Mouse (Mus musculus): ENCODE measurements at regions not wholly inside any gene's neighbourhood (a gene's known extent, or its start where the extent isn't known, plus 50 kb on each side); places are given as distances from the start of the nearest gene placed in this dataset.
"Not testable (repeated sequence)": the region's sequence is repeated elsewhere in the genome, so short reads cannot be mapped to it uniquely, and the experiment has no call there.

GRCm38 (mm10) chr6:31810602-31811512 is 239.2 kb upstream of the 1700012A03Rik start:
- DNase-seq (ENCODE audit: low read depth), result no peak

GRCm38 (mm10) chr6:31804468-31804867 is 240.7 kb upstream of the Podxl start:
- DNase-seq (ENCODE audit: low read depth), result not testable (repeated sequence)

GRCm38 (mm10) chr6:31803222-31803621 is 239.4 kb upstream of the Podxl start:
- DNase-seq (ENCODE audit: low read depth), result not testable (repeated sequence)

GRCm38 (mm10) chr6:31791547-31791946 is 227.8 kb upstream of the Podxl start:
- no peak for DNase-seq (ENCODE audit: low read depth)

- no peak for DNase-seq (ENCODE audit: low read depth)
These were observed 227.1 kb upstream of the Podxl start for GRCm38 (mm10) chr6:31790906-31791305.

GRCm38 (mm10) chr6:31776841-31777240 is 213.1 kb upstream of the Podxl start:
- no peak for DNase-seq (ENCODE audit: low read depth)

- no peak for DNase-seq (ENCODE audit: low read depth)
These were observed 208.1 kb upstream of the Podxl start for GRCm38 (mm10) chr6:31771916-31772315.

GRCm38 (mm10) chr6:31745589-31745988 is 181.8 kb upstream of the Podxl start:
- no peak for DNase-seq (ENCODE audit: low read depth)

- DNase-seq (ENCODE audit: low read depth), result no peak
These were observed 167.6 kb upstream of the Podxl start for GRCm38 (mm10) chr6:31731391-31731790.

GRCm38 (mm10) chr6:31719614-31720013 is 155.8 kb upstream of the Podxl start:
- no peak for DNase-seq (ENCODE audit: low read depth)

- no peak for DNase-seq (ENCODE audit: low read depth)
These were observed 155.1 kb upstream of the Podxl start for GRCm38 (mm10) chr6:31718843-31719242.

GRCm38 (mm10) chr6:31717531-31717930 is 153.8 kb upstream of the Podxl start:
- peak; percentile 37 for DNase-seq (ENCODE audit: low read depth)

- no peak for DNase-seq (ENCODE audit: low read depth)
These were observed 143.5 kb upstream of the Podxl start for GRCm38 (mm10) chr6:31707256-31707655.

- DNase-seq (ENCODE audit: low read depth), result no peak
These were observed 140.4 kb upstream of the Podxl start for GRCm38 (mm10) chr6:31704191-31704590.

GRCm38 (mm10) chr6:31702931-31703330 is 139.2 kb upstream of the Podxl start:
- DNase-seq (ENCODE audit: low read depth), result no peak

GRCm38 (mm10) chr6:31695885-31696284 is 132.1 kb upstream of the Podxl start:
- no peak for DNase-seq (ENCODE audit: low read depth)

- no peak for DNase-seq (ENCODE audit: low read depth)
These were observed 129.3 kb upstream of the Podxl start for GRCm38 (mm10) chr6:31693047-31693446.

- no peak for DNase-seq (ENCODE audit: low read depth)
These were observed 128.2 kb upstream of the Podxl start for GRCm38 (mm10) chr6:31692024-31692423.

GRCm38 (mm10) chr6:31680101-31680500 is 116.3 kb upstream of the Podxl start:
- DNase-seq (ENCODE audit: low read depth), result no peak

- DNase-seq (ENCODE audit: low read depth), result no peak
These were observed 102.1 kb upstream of the Podxl start for GRCm38 (mm10) chr6:31665671-31666486.

- DNase-seq (ENCODE audit: low read depth), result peak; percentile 45
These were observed 100.7 kb upstream of the Podxl start for GRCm38 (mm10) chr6:31664495-31664894.

GRCm38 (mm10) chr6:31660778-31661177 is 97.0 kb upstream of the Podxl start:
- no peak for DNase-seq (ENCODE audit: low read depth)

GRCm38 (mm10) chr6:31659901-31660300 is 96.1 kb upstream of the Podxl start:
- DNase-seq (ENCODE audit: low read depth), result no peak

Data from c-Kit-positive CD71-negative TER-119-negative erythroid progenitor cells, embryonic 14.5 days (primary cell).